Mouse (Mus musculus): ENCODE data around the gene Dhrs1. TPM values are rescaled to one million over a fixed set of nuclear protein-coding genes. Genes with fewer than 3 reads are reported as not detected.
A peak's percentile ranks its signal among the peaks of the same experiment; 100 is the strongest.

The Dhrs1 gene
- polyA plus RNA-seq, 1 experiment from 2014 or later: 98.6 TPM

DNA sequence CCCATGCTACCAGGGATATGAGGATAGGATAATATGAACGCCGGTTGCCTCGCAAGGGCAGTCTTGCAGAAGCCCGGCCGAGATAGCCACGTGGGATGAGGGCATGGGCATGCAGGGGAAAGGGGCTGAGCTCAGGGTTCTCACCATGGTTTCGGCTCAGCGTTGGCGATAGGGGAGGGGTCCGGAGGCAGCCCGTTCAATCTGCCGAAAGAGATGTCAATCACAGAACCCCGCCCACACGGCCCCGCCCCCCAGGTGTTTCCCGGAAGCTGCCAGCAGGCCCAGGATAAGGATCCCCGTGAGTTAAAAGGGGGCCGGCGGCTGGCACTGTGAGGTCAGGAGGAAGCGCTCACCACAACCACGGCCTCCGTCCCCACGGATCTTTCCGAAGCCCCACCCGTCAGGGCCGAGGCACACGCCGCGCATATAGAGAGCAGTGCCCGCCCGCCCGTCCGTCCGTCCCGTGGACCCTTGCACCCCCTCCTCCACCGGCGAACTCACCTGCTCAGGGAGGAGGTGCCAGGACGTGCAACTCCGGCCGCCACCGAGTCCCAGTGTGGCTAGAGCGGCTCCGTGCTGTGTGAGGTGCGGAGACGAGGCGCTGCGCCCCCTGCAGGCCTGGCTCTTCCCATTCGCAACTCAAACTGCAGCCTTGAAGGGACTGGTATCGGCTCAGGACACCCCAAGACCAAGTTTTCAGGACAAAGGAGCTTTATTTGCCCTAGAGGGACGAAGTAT lies 23.6 kb downstream of the Dhrs1 start, which contains the start of gene Rabggta:
Gene Rabggta (minus strand): TSS at position 564 of the 738 bp plus-strand sequence.
- H3K27me3 ChIP-seq (ENCODE audit: insufficient read depth, low read length): no peaks in the 10 kb centered on the region
- TF ChIP-seq EP300 (IDR thresholded peaks at IDR 0.05; ENCODE audit: low read depth): peak; percentile 3; the same call in 1 of the 2 replicates
- TF ChIP-seq CTCF (IDR thresholded peaks at IDR 0.05; ENCODE audit: low read depth): peak; percentile 99
- ATAC-seq: peak; percentile 90

DNA sequence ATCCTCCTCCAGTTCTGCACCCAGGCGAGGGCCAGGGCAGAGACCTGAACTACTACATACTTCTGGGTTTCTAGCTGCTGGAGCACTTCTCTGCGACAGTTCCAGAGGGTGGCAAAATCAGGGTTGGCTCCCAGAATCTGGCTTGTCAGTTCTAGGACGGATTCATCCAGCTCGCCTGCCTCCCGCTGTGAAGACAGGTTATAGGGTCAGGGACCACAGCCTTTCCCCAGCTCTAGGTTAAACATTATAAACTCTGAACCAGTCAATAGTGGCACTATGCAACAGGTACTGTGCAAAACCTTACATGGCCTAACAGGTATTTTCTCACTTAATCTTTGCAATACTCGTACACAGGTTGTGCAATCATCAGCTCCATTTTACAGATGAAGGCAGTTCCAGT lies 24.4 kb downstream of the Dhrs1 start:
- TF ChIP-seq EP300 (IDR thresholded peaks at IDR 0.05; ENCODE audit: low read depth) (no peak), CTCF (IDR thresholded peaks at IDR 0.05; ENCODE audit: low read depth) (no peak)
- no peaks in the 10 kb centered on the region for H3K27me3 ChIP-seq (ENCODE audit: insufficient read depth, low read length)
- H3K4me1 ChIP-seq (ENCODE audit: insufficient read depth): peaks cover 28% of the 10 kb centered on the region
- peak overlapping the region; percentile 75 for H3K4me3 ChIP-seq (ENCODE audit: low read depth, low read length)
- H3K9me3 ChIP-seq (ENCODE audit: low read length): no peaks in the 10 kb centered on the region
- H3K9ac ChIP-seq (replicated peaks): no peak overlapping the region
- DNase-seq: no peak
- peaks cover 19% of the 10 kb centered on the region for H3K36me3 ChIP-seq (replicated peaks; ENCODE audit: insufficient read depth, low read length)
- peak overlapping the region; percentile 93 for H3K27ac ChIP-seq (ENCODE audit: low read depth)
- 62% methylated on average over 6 of the region's 6 CpGs for WGBS (ENCODE audit: insufficient replicate concordance)
- H3K4me2 ChIP-seq (ENCODE audit: low read depth, low read length): peak overlapping the region; percentile 84
- ATAC-seq: peak; percentile 56

More for the DNA sequence above, 23.6 kb downstream of the Dhrs1 start, which contains the start of gene Rabggta:
- peak; percentile 97 for DNase-seq
- Histone ChIP-seq H3K4me1 (ENCODE audit: insufficient read depth) (peaks cover 28% of the 10 kb centered on the region), H3K9ac (replicated peaks) (peak within 1 kb of the TSS; percentile 79), H3K36me3 (replicated peaks; ENCODE audit: insufficient read depth, low read length) (peaks cover 19% of the 10 kb centered on the region), H3K27ac (ENCODE audit: low read depth) (peak within 1 kb of the TSS; percentile 93), H3K4me2 (ENCODE audit: low read depth, low read length) (peak within 1 kb of the TSS; percentile 84), H3K9me3 (ENCODE audit: low read length) (no peaks in the 10 kb centered on the region), H3K4me3 (ENCODE audit: low read depth, low read length) (peak within 1 kb of the TSS; percentile 75)
- under 1% methylated on average over 50 of the region's 50 CpGs for WGBS (ENCODE audit: insufficient replicate concordance)

DNA sequence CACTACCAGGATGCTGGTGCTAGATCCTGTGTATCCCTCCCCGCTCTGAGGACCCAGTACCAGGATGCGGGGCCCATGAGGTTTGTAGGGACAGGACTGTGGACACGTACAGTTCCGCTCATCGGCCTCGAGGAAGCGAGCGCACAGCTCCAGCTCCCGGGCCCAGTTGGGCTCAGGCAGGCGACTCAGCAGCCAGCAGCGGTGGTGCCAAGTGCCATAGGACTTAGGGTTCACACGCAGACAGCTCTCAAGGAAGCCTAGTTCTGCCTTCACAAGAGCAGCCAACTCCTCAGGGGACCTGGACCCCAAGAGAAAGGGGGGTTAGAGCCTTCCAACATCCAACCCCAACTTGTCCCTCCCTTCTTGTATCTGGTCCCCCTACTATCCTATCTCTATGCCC lies 24.8 kb downstream of the Dhrs1 start:
- Histone ChIP-seq H3K27me3 (ENCODE audit: insufficient read depth, low read length) (no peaks in the 10 kb centered on the region), H3K36me3 (replicated peaks; ENCODE audit: insufficient read depth, low read length) (peaks cover 19% of the 10 kb centered on the region), H3K4me3 (ENCODE audit: low read depth, low read length) (no peak overlapping the region), H3K27ac (ENCODE audit: low read depth) (peak overlapping the region; percentile 56), H3K4me2 (ENCODE audit: low read depth, low read length) (peak overlapping the region; percentile 84), H3K9ac (replicated peaks) (no peak overlapping the region), H3K4me1 (ENCODE audit: insufficient read depth) (peaks cover 28% of the 10 kb centered on the region), H3K9me3 (ENCODE audit: low read length) (no peaks in the 10 kb centered on the region)
- 88% methylated on average over 12 of the region's 12 CpGs for WGBS (ENCODE audit: insufficient replicate concordance)
- ATAC-seq (no peak), DNase-seq (no peak)
- TF ChIP-seq EP300 (IDR thresholded peaks at IDR 0.05; ENCODE audit: low read depth) (no peak), CTCF (IDR thresholded peaks at IDR 0.05; ENCODE audit: low read depth) (no peak)

DNA sequence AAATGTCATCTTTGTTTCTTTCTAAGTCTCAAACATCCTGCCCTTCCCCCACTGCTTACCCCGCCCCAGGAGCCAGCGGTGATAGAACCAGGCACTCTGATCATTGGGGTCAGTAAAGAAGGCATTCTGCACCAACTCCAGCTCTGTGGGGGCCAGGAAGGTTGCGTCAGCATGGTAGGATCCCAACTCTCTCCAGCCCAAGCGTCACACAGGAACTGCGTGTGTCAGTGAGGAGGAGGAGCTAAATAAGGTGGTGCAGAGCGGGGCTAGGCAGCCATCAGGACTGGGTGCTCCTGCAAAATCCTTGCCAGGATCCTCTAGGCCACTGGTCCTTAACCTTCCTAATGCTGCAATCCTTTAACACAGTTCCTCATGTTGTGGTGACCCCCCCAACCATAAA lies 25.8 kb downstream of the Dhrs1 start:
- no peak for ATAC-seq
- 78% methylated on average over 6 of the region's 6 CpGs for WGBS (ENCODE audit: insufficient replicate concordance)
- H3K9ac ChIP-seq (replicated peaks): no peak overlapping the region
- H3K36me3 ChIP-seq (replicated peaks; ENCODE audit: insufficient read depth, low read length): peaks cover 19% of the 10 kb centered on the region
- TF ChIP-seq EP300 (IDR thresholded peaks at IDR 0.05; ENCODE audit: low read depth) (no peak), CTCF (IDR thresholded peaks at IDR 0.05; ENCODE audit: low read depth) (no peak)
- no peak overlapping the region for H3K27ac ChIP-seq (ENCODE audit: low read depth)
- peaks cover 22% of the 10 kb centered on the region for H3K4me1 ChIP-seq (ENCODE audit: insufficient read depth)
- no peak overlapping the region for H3K4me3 ChIP-seq (ENCODE audit: low read depth, low read length)
- H3K9me3 ChIP-seq (ENCODE audit: low read length): no peaks in the 10 kb centered on the region
- DNase-seq: no peak
- H3K27me3 ChIP-seq (ENCODE audit: insufficient read depth, low read length): no peaks in the 10 kb centered on the region
- no peak overlapping the region for H3K4me2 ChIP-seq (ENCODE audit: low read depth, low read length)

DNA sequence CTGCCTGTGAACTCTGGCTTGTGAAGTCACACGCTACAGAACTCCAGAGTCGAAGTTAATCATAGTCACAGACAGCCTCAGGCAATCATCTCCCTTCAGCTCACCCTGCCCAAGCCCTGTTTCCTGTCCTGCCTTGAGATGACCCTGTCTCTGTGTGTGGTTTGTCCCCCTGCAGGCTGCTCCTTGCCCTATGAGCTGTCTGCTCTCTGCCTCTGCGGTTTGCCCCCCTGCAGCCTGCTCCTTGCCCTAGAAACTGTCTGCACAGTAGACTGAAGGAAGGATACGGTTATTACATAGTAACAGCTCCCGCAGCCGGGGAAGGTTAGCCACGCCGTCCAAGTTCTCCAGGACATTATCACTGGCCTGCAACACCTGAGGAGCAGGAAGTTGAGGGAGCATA lies 28.6 kb downstream of the Dhrs1 start:
- WGBS (ENCODE audit: insufficient replicate concordance): 83% methylated on average over 8 of the region's 8 CpGs
- H3K4me3 ChIP-seq (ENCODE audit: low read depth, low read length): no peak overlapping the region

DNA sequence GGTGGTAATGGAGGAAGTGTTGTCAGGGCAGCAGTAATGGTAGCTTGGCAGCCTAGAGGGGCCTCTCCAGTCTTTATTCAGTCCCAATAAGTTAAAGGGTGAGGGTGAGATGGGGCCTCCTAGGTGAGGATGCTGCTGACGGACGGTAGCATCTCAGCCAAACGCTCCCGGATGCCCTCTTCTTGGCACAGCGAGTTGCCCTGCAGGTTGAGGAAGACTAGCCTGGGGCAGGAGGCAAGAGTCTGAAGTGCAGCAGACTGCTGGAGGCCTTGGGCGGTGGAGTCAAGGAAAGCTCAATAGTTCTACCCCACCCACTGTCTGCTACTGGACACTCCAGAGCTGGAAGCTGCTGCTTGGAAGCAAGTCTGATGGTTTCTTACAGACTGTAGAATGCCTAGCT lies 29.2 kb downstream of the Dhrs1 start:
- no peaks in the 10 kb centered on the region for H3K9me3 ChIP-seq (ENCODE audit: low read length)
- H3K4me1 ChIP-seq (ENCODE audit: insufficient read depth): peaks cover 29% of the 10 kb centered on the region
- H3K36me3 ChIP-seq (replicated peaks; ENCODE audit: insufficient read depth, low read length): peaks cover 19% of the 10 kb centered on the region
- TF ChIP-seq CTCF (IDR thresholded peaks at IDR 0.05; ENCODE audit: low read depth) (no peak), EP300 (IDR thresholded peaks at IDR 0.05; ENCODE audit: low read depth) (no peak)
- DNase-seq: no peak
- H3K27ac ChIP-seq (ENCODE audit: low read depth): no peak overlapping the region
- no peak overlapping the region for H3K4me2 ChIP-seq (ENCODE audit: low read depth, low read length)
- H3K9ac ChIP-seq (replicated peaks): no peak overlapping the region
- ATAC-seq: no peak
- no peak overlapping the region for H3K4me3 ChIP-seq (ENCODE audit: low read depth, low read length)
- 0 out of 2 replicates have a peak, but pooled peaks cover 3% of the 10 kb centered on the region for H3K27me3 ChIP-seq (ENCODE audit: insufficient read depth, low read length)
- WGBS (ENCODE audit: insufficient replicate concordance): 91% methylated on average over 6 of the region's 6 CpGs

More for the DNA sequence above, 28.6 kb downstream of the Dhrs1 start:
- H3K9ac ChIP-seq (replicated peaks): no peak overlapping the region
- H3K27ac ChIP-seq (ENCODE audit: low read depth): no peak overlapping the region
- H3K4me1 ChIP-seq (ENCODE audit: insufficient read depth): peaks cover 29% of the 10 kb centered on the region
- no peaks in the 10 kb centered on the region for H3K9me3 ChIP-seq (ENCODE audit: low read length)
- H3K4me2 ChIP-seq (ENCODE audit: low read depth, low read length): no peak overlapping the region
- 0 out of 2 replicates have a peak, but pooled peaks cover 3% of the 10 kb centered on the region for H3K27me3 ChIP-seq (ENCODE audit: insufficient read depth, low read length)
- peaks cover 19% of the 10 kb centered on the region for H3K36me3 ChIP-seq (replicated peaks; ENCODE audit: insufficient read depth, low read length)
- TF ChIP-seq CTCF (IDR thresholded peaks at IDR 0.05; ENCODE audit: low read depth) (no peak), EP300 (IDR thresholded peaks at IDR 0.05; ENCODE audit: low read depth) (no peak)
- DNase-seq (no peak), ATAC-seq (no peak)
